Comparison of ENCODE assay signal across 37 mouse cellular contexts in the genomic region with DNA sequence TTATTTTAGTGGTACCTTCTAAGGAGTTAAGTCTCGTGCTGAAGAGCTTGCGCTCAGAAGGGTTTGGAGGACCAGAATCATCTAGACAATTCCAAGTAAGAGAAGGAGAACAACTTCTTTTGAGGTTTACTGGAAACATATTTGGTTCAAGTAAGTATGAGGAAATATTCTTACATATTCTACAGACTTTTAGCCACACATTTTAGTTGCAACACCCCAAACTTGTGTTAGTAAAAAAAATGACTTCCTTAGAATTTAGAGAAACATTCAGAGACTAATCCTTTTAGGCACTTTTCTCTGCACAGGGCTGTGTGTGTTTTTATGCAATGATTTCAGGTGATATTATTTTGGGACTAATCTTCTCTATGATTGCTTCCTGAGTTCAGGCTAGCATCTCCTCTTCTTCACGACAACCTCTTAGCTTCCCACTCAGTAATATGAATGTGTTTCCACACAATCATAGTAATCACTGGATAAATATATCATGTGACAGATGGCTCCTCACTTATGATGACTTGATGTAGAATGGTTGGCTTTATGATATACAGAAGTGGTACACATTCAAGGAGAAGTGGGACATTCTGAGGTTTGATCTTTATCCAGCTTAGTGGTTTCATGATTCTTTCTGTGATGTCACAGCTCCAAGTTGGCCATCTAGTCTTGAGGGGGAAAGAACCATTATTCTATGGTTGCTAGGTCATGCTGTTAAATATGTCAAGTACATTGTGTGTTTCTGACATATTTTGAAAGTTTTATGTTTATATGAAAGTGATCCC. TPM values are rescaled to one million over a fixed set of nuclear protein-coding genes. Genes with fewer than 3 reads are reported as not detected.
"Had no signal": no experiment of that assay in that cellular context is flagged by ENCODE, and none has a peak within 500 bp of the region (broad histone marks: within the 10 kb centered on the region; RNA-seq: fewer than 3 reads in every experiment).

No protein-coding gene starts in this region.

- H3K9ac ChIP-seq: heart, embryonic 13.5 days; heart, embryonic 15.5 days; hindbrain, embryonic 13.5 days; hindbrain, embryonic 15.5 days; kidney, embryonic 15.5 days; limb, embryonic 12.5 days had no signal

- H3K4me1 ChIP-seq: heart, embryonic 13.5 days; heart, embryonic 15.5 days; hindbrain, embryonic 13.5 days; hindbrain, embryonic 15.5 days; kidney, embryonic 15.5 days; limb, embryonic 10.5 days; limb, embryonic 12.5 days had no signal

- ATAC-seq: hindbrain, postnatal 0 days; intestine, embryonic 16.5 days had no signal

- H3K27ac ChIP-seq: gastrocnemius, adult 2 months; heart, adult 2 months; heart, embryonic 13.5 days; heart, embryonic 15.5 days; hindbrain, embryonic 13.5 days; hindbrain, embryonic 15.5 days; hindbrain, postnatal 0 days; kidney, embryonic 15.5 days; kidney, postnatal 0 days; limb, embryonic 10.5 days; limb, embryonic 12.5 days had no signal

- H3K27me3 ChIP-seq: heart, embryonic 13.5 days; heart, embryonic 15.5 days; hindbrain, embryonic 13.5 days; hindbrain, embryonic 15.5 days; kidney, embryonic 15.5 days; limb, embryonic 12.5 days had no signal

- H3K36me3 ChIP-seq: heart, embryonic 13.5 days; heart, embryonic 15.5 days; hindbrain, embryonic 13.5 days; hindbrain, embryonic 15.5 days; kidney, embryonic 15.5 days; limb, embryonic 10.5 days; limb, embryonic 12.5 days had no signal

- H3K4me3 ChIP-seq: gastrocnemius, adult 2 months; heart, adult 2 months; heart, embryonic 13.5 days; heart, embryonic 15.5 days; hindbrain, embryonic 13.5 days; hindbrain, embryonic 15.5 days; kidney, embryonic 15.5 days; limb, embryonic 10.5 days; limb, embryonic 12.5 days had no signal

- DNase-seq: gastrocnemius, adult 2 months; gastrocnemius, postnatal 10 days; gastrocnemius, postnatal 25 days; heart, adult 11 months; heart, adult 2 months; heart, postnatal 14 days; heart, postnatal 36 days; kidney, adult 11 months; kidney, adult 2 months; kidney, adult 9 months; kidney, postnatal 14 days; kidney, postnatal 36 days; layer of hippocampus, adult 9-11 months; layer of hippocampus, postnatal 36 days; liver had no signal

- H3K9me3 ChIP-seq: heart, embryonic 13.5 days; heart, embryonic 15.5 days; hindbrain, embryonic 13.5 days; hindbrain, embryonic 15.5 days; kidney, embryonic 15.5 days; limb, embryonic 10.5 days; limb, embryonic 12.5 days had no signal

- H3K4me2 ChIP-seq: heart, embryonic 11.5 days; heart, embryonic 13.5 days; heart, embryonic 15.5 days; hindbrain, embryonic 13.5 days; hindbrain, embryonic 15.5 days; kidney, embryonic 15.5 days; limb, embryonic 12.5 days; liver, embryonic 11.5 days had no signal

RNA-seq across cellular contexts. Expression of a gene that starts 29.5 kb away (rescaled TPM):
- total RNA-seq: gastrocnemius, adult 2 months; gastrocnemius, postnatal 10 days; gastrocnemius, postnatal 25 days; gastrocnemius, postnatal 4 days; heart, adult 2 months; heart, postnatal 36 days; hematopoietic stem cell, adult 5-6 weeks; hindbrain, postnatal 0 days; layer of hippocampus, postnatal 36 days; left cerebral cortex, adult 18-20 months; left cerebral cortex, postnatal 10 days; left cerebral cortex, postnatal 36 days had no signal
- polyA plus RNA-seq: heart, adult 2 months; heart, embryonic 13.5 days; heart, embryonic 15.5 days; heart, postnatal 0 days; hindbrain, embryonic 11.5 days; hindbrain, embryonic 13.5 days; hindbrain, embryonic 15.5 days; hindbrain, postnatal 0 days; intestine, embryonic 14.5 days; intestine, embryonic 16.5 days; kidney, adult 2 months; kidney, embryonic 15.5 days; kidney, postnatal 0 days; large intestine, adult 2 months; limb, embryonic 10.5 days; limb, embryonic 12.5 days; limb, embryonic 14.5 days; liver, embryonic 11.5 days had no signal
